In the genomic region with DNA sequence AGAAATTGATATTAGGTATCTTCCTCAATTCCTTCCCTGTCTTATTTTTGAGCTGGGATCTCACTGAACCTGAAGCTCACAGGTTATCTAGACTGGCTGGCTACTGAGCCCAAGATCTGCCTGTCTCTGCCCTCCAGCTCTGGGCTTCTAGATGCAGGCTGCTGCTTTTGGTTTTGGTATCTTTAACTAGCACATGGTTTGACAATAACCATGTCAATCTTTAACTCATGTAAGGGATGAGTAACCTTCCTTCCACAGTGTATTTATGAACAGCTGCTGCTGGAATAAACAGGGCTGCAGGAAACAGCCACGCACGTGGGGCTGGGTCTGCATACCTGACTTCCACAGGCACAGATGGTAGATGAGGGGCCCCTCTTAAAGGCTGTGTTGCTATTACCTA, we compare ENCODE assay signal across 19 mouse cellular contexts.
"Had no signal": no experiment of that assay in that cellular context is flagged by ENCODE, and none has a peak within 500 bp of the region (broad histone marks: within the 10 kb centered on the region; RNA-seq: fewer than 3 reads in every experiment).

No protein-coding gene starts in this region.

- ATAC-seq: lung, postnatal 0 days; midbrain, embryonic 16.5 days had no signal

- H3K36me3 ChIP-seq: lung, embryonic 15.5 days; midbrain, embryonic 10.5 days; midbrain, embryonic 12.5 days; neural tube, embryonic 13.5 days; neural tube, embryonic 15.5 days had no signal

- H3K4me1 ChIP-seq: lung, embryonic 15.5 days; midbrain, embryonic 12.5 days had no signal

- H3K9ac ChIP-seq: lung, embryonic 15.5 days; midbrain, embryonic 12.5 days; neural tube, embryonic 13.5 days; neural tube, embryonic 15.5 days had no signal

- H3K27me3 ChIP-seq: lung, embryonic 15.5 days; midbrain, embryonic 12.5 days; neural tube, embryonic 13.5 days; neural tube, embryonic 15.5 days had no signal

- H3K4me3 ChIP-seq: lung, embryonic 15.5 days; midbrain, embryonic 10.5 days; midbrain, embryonic 12.5 days; myocyte; neural tube, embryonic 13.5 days; neural tube, embryonic 15.5 days had no signal

- H3K4me2 ChIP-seq: lung, embryonic 15.5 days; midbrain, embryonic 12.5 days; neural tube, embryonic 13.5 days; neural tube, embryonic 15.5 days had no signal

- DNase-seq: lung, adult 2 months; lung, postnatal 4 days; midbrain, embryonic 14.5 days; retina, postnatal 1 day; right cerebral cortex, adult 18-20 months; right cerebral cortex, postnatal 25 days; right cerebral cortex, postnatal 4 days; spleen, adult 18-20 months; thymus, adult 18-20 months; thymus, postnatal 14 days; thymus, postnatal 36 days had no signal

- H3K27ac ChIP-seq: lung, embryonic 15.5 days; midbrain, embryonic 10.5 days; midbrain, embryonic 12.5 days; neural tube, embryonic 13.5 days; neural tube, embryonic 15.5 days had no signal

- H3K9me3 ChIP-seq: lung, embryonic 15.5 days; midbrain, embryonic 10.5 days; midbrain, embryonic 12.5 days; neural tube, embryonic 13.5 days; neural tube, embryonic 15.5 days had no signal
